Mouse (Mus musculus) megakaryocyte, adult 5-6 weeks (primary cell): ENCODE results near the gene Gng12. TPM values are rescaled to one million over a fixed set of nuclear protein-coding genes. Genes with fewer than 3 reads are reported as not detected.

Source experiments
- ATAC-seq: 2 replicates; pipeline ENCODE4 v1.8.0; 2016; ENCODE audit warnings: mild to moderate bottlenecking, inconsistent platforms; ENCODE audit not compliant: poor library complexity, severe bottlenecking
- total RNA-seq, 2 experiments: library from RNA; stranded (forward) in 1 of 2; stranded (reverse) in 1 of 2; fragments of 153-499, 151-499 nt in 1 of 2; fragments of 221-1000, 200-1000 nt in 1 of 2; gene quantifications; 2 replicates each; pipeline versions ENCODE4 v1.2.3 to v1.2.4; 2015 to 2017

The Gng12 gene
- total RNA-seq, 2 experiments from 2014 or later: 42.9 to 61.0 TPM

GRCm38 (mm10) chr6:66915592-66915991 is 19.4 kb downstream of the Gng12 start:
- peak; percentile 53 for ATAC-seq

- ATAC-seq: no peak
Measured at GRCm38 (mm10) chr6:66917032-66917431, 20.8 kb downstream of the Gng12 start.

GRCm38 (mm10) chr6:66920786-66921185 is 24.6 kb downstream of the Gng12 start:
- ATAC-seq: no peak

- no peak for ATAC-seq
Measured at GRCm38 (mm10) chr6:66921755-66922154, 25.6 kb downstream of the Gng12 start.

GRCm38 (mm10) chr6:66922501-66922900 is 26.3 kb downstream of the Gng12 start:
- ATAC-seq: no peak

- no peak for ATAC-seq
Measured at GRCm38 (mm10) chr6:66923851-66924250, 27.7 kb downstream of the Gng12 start.

GRCm38 (mm10) chr6:66924315-66924965 is 28.2 kb downstream of the Gng12 start:
- ATAC-seq: no peak

GRCm38 (mm10) chr6:66926269-66926668 is 30.1 kb downstream of the Gng12 start:
- ATAC-seq: no peak

GRCm38 (mm10) chr6:66928972-66929645 is 32.9 kb downstream of the Gng12 start:
- no peak for ATAC-seq

- peak; percentile 93 for ATAC-seq
Measured at GRCm38 (mm10) chr6:66929694-66930093, 33.5 kb downstream of the Gng12 start.

GRCm38 (mm10) chr6:66932206-66932819 is 36.1 kb downstream of the Gng12 start:
- no peak for ATAC-seq

- no peak for ATAC-seq
Measured at GRCm38 (mm10) chr6:66940656-66941235, 44.5 kb downstream of the Gng12 start.

GRCm38 (mm10) chr6:66941792-66942191 is 45.6 kb downstream of the Gng12 start:
- ATAC-seq: peak; percentile 33

GRCm38 (mm10) chr6:66942826-66943225 is 46.6 kb downstream of the Gng12 start:
- no peak for ATAC-seq

GRCm38 (mm10) chr6:66943367-66944189 is 47.4 kb downstream of the Gng12 start:
- ATAC-seq: no peak

GRCm38 (mm10) chr6:66944190-66945003 is 48.2 kb downstream of the Gng12 start:
- ATAC-seq: peak; percentile 70

- ATAC-seq: no peak
Measured at GRCm38 (mm10) chr6:66945004-66945356, 48.8 kb downstream of the Gng12 start.

GRCm38 (mm10) chr6:66948111-66948510 is 51.9 kb downstream of the Gng12 start:
- ATAC-seq: 0 out of 2 replicates have a peak, but pooled peaks have one; percentile 26

- ATAC-seq: no peak
Measured at GRCm38 (mm10) chr6:66948848-66949247, 52.7 kb downstream of the Gng12 start.
